Mouse (Mus musculus) embryo, embryonic 11 days (tissue): ENCODE measurements around the gene Pclo.
"Not testable (repeated sequence)": the region's sequence is repeated elsewhere in the genome, so short reads cannot be mapped to it uniquely, and the experiment has no call there.

Experiments
- DNase-seq: peaks from one replicate; pipeline ENCODE4 v3.0.0-alpha.2; 2015

The Pclo gene

GRCm38 (mm10) chr5:14514631-14515523 lies at the start of gene Pclo:
Gene Pclo, plus strand, starts transcription at chr5:14514918.
- peak; percentile 89 for DNase-seq

GRCm38 (mm10) chr5:14494431-14494830 lies 20.3 kb upstream of the Pclo start:
- DNase-seq = not testable (repeated sequence)

- DNase-seq = no peak
Observed at GRCm38 (mm10) chr5:14508522-14508921, 6.2 kb upstream of the Pclo start.

GRCm38 (mm10) chr5:14509621-14510020 lies 5.1 kb upstream of the Pclo start:
- DNase-seq = no peak

GRCm38 (mm10) chr5:14518131-14518832 lies 3.6 kb downstream of the Pclo start:
- DNase-seq = no peak

GRCm38 (mm10) chr5:14522006-14522405 lies 7.3 kb downstream of the Pclo start:
- no peak for DNase-seq

- DNase-seq = no peak
Observed at GRCm38 (mm10) chr5:14526038-14526437, 11.3 kb downstream of the Pclo start.

GRCm38 (mm10) chr5:14527796-14528195 lies 13.1 kb downstream of the Pclo start:
- DNase-seq = no peak

- DNase-seq = no peak
Observed at GRCm38 (mm10) chr5:14531906-14532305, 17.2 kb downstream of the Pclo start.

GRCm38 (mm10) chr5:14539346-14539745 lies 24.6 kb downstream of the Pclo start:
- DNase-seq = no peak

GRCm38 (mm10) chr5:14539961-14540627 lies 25.4 kb downstream of the Pclo start:
- no peak for DNase-seq

GRCm38 (mm10) chr5:14575626-14576025 lies 60.9 kb downstream of the Pclo start:
- DNase-seq = no peak

- no peak for DNase-seq
Observed at GRCm38 (mm10) chr5:14591479-14591878, 76.8 kb downstream of the Pclo start.

GRCm38 (mm10) chr5:14595426-14596013 lies 80.8 kb downstream of the Pclo start:
- no peak for DNase-seq

GRCm38 (mm10) chr5:14608318-14608717 lies 93.6 kb downstream of the Pclo start:
- no peak for DNase-seq

GRCm38 (mm10) chr5:14621146-14621545 lies 106.4 kb downstream of the Pclo start:
- no peak for DNase-seq

GRCm38 (mm10) chr5:14623360-14623759 lies 108.6 kb downstream of the Pclo start:
- DNase-seq = no peak

- DNase-seq = no peak
Observed at GRCm38 (mm10) chr5:14641260-14641659, 126.5 kb downstream of the Pclo start.

- DNase-seq = no peak
Observed at GRCm38 (mm10) chr5:14645856-14646255, 131.1 kb downstream of the Pclo start.

GRCm38 (mm10) chr5:14660637-14661036 lies 145.9 kb downstream of the Pclo start:
- DNase-seq = no peak

GRCm38 (mm10) chr5:14662180-14662579 lies 147.5 kb downstream of the Pclo start:
- DNase-seq = no peak

GRCm38 (mm10) chr5:14662603-14663002 lies 147.9 kb downstream of the Pclo start:
- DNase-seq = no peak

- peak; percentile 25 for DNase-seq
Observed at GRCm38 (mm10) chr5:14680419-14680818, 165.7 kb downstream of the Pclo start.
